Mouse (Mus musculus) heart, embryonic 12.5 days (tissue): ENCODE results near the gene Ercc5. TPM values are rescaled to one million over a fixed set of nuclear protein-coding genes. Genes with fewer than 3 reads are reported as not detected.
A peak's percentile ranks its signal among the peaks of the same experiment; 100 is the strongest.

ENCODE experiments used
- ATAC-seq: fragments of 200-750 bp; cut with Nextera tagmentation; 2 replicates; pipeline ENCODE4 v1.8.0; 2017; ENCODE audit warnings: moderate TSS enrichment, moderate library complexity; ENCODE audit not compliant: insufficient number of reproducible peaks, low FRiP score
- H3K27ac ChIP-seq: fragments of 300-500 bp; sonication (generic); 2 replicates; pipeline ENCODE4 v1.5.1; 2016; ENCODE audit warnings: mild to moderate bottlenecking, moderate library complexity; ENCODE audit not compliant: poor library complexity, severe bottlenecking
- H3K27me3 ChIP-seq: fragments of 300-500 bp; sonication (generic); replicated peaks from 2 replicates; pipeline ENCODE4 v1.6.1; 2016; ENCODE audit warnings: mild to moderate bottlenecking, moderate library complexity
- H3K36me3 ChIP-seq: fragments of 300-500 bp; sonication (generic); 2 replicates; pipeline ENCODE4 v1.6.1; 2016; ENCODE audit warnings: mild to moderate bottlenecking, moderate library complexity
- H3K4me1 ChIP-seq: fragments of 300-500 bp; sonication (generic); replicated peaks from 2 replicates; pipeline ENCODE4 v1.6.1; 2016; ENCODE audit warnings: mild to moderate bottlenecking
- H3K4me2 ChIP-seq: fragments of 300-500 bp; sonication (generic); 2 replicates; pipeline ENCODE4 v1.6.1; 2016; ENCODE audit warnings: mild to moderate bottlenecking, moderate library complexity
- H3K4me3 ChIP-seq: fragments of 300-500 bp; sonication (generic); 2 replicates; pipeline ENCODE4 v1.5.1; 2016; ENCODE audit warnings: mild to moderate bottlenecking
- H3K9ac ChIP-seq: fragments of 300-500 bp; sonication (generic); 2 replicates; pipeline ENCODE4 v1.6.1; 2016; ENCODE audit warnings: mild to moderate bottlenecking, moderate library complexity
- H3K9me3 ChIP-seq: fragments of 300-500 bp; sonication (generic); replicated peaks from 2 replicates; pipeline ENCODE4 v1.6.1; 2016; ENCODE audit warnings: mild to moderate bottlenecking, moderate library complexity
- WGBS: fragments of 180-500 bp; shearing (Covaris S2); methylation state at CpG from one replicate; pipeline ENCODE4 v1.1.7; 2016; 5-methylcytosine and 5-hydroxymethylcytosine counted together
- polyA plus RNA-seq: library from polyadenylated mRNA; unstranded; fragments of >200 nt; fragmentation: Nextera tagmentation; extraction: Ambion mirVana; gene quantifications from 2 replicates; pipeline ENCODE4 v1.2.1, GENCODE M21; 2016

Ercc5 gene
- polyA plus RNA-seq, 1 experiment from 2014 or later = 16.8 TPM

- no peak overlapping the region for H3K27ac ChIP-seq
- H3K4me2 ChIP-seq = no peak overlapping the region
- WGBS = 85% methylated on average over 8 of the region's 8 CpGs
- no peak overlapping the region for H3K9ac ChIP-seq
- no peaks in the 10 kb centered on the region for H3K4me1 ChIP-seq
- H3K4me3 ChIP-seq = no peak overlapping the region
- no peak for ATAC-seq
- peaks cover 76% of the 10 kb centered on the region for H3K36me3 ChIP-seq
- H3K9me3 ChIP-seq = peaks cover 6% of the 10 kb centered on the region
- H3K27me3 ChIP-seq = no peaks in the 10 kb centered on the region
Observed at GRCm38 (mm10) chr1:44173903-44174302, 26.4 kb downstream of the Ercc5 start.

DNA sequence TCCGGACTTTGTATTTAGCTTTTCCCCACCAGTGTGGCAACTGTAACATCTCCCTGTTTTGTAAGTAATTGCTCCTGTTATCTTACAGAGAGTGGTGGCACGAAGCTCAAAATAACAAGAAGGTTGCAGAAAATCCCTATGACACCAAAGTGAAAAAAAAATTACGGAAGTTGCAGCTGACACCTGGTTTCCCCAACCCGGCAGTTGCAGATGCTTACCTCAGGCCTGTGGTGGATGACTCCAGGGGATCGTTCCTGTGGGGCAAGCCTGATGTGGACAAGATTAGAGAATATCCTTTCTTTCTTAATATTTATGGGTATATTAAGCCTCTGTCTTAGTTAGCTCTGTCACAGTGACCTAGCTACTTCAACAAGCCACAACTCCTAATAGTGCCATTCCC lies 30.5 kb downstream of the Ercc5 start:
- H3K36me3 ChIP-seq = peaks cover 73% of the 10 kb centered on the region
- no peaks in the 10 kb centered on the region for H3K9me3 ChIP-seq
- WGBS = 87% methylated on average over 5 of the region's 5 CpGs
- H3K4me1 ChIP-seq = no peaks in the 10 kb centered on the region
- H3K27me3 ChIP-seq = no peaks in the 10 kb centered on the region
- H3K27ac ChIP-seq = no peak overlapping the region
- ATAC-seq = no peak
- no peak overlapping the region for H3K9ac ChIP-seq
- H3K4me2 ChIP-seq = no peak overlapping the region
- no peak overlapping the region for H3K4me3 ChIP-seq

DNA sequence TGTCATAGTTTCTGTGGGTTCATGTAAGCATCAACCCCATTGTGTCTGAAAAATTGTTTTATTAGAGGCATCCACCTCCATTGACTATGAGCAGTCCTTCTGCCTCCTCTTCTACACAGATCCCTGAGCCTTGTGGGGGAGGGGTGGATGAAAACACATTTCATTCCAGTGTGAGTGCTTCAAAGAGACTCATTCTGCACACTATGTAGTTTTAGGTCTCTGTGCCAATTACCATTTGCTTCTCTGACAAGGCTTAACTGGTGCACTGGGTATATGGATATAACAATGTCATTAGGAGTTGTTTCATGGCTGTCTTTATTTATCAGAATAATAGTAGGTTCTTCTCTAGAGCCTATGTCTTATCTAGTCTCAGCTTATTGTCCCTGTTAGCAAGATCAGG lies 38.9 kb downstream of the Ercc5 start:
- no peak overlapping the region for H3K4me2 ChIP-seq
- no peaks in the 10 kb centered on the region for H3K4me1 ChIP-seq
- H3K36me3 ChIP-seq = peaks cover 13% of the 10 kb centered on the region
- no peaks in the 10 kb centered on the region for H3K27me3 ChIP-seq
- H3K27ac ChIP-seq = no peak overlapping the region
- no peak overlapping the region for H3K4me3 ChIP-seq
- no peak overlapping the region for H3K9ac ChIP-seq
- no peaks in the 10 kb centered on the region for H3K9me3 ChIP-seq
- ATAC-seq = no peak

DNA sequence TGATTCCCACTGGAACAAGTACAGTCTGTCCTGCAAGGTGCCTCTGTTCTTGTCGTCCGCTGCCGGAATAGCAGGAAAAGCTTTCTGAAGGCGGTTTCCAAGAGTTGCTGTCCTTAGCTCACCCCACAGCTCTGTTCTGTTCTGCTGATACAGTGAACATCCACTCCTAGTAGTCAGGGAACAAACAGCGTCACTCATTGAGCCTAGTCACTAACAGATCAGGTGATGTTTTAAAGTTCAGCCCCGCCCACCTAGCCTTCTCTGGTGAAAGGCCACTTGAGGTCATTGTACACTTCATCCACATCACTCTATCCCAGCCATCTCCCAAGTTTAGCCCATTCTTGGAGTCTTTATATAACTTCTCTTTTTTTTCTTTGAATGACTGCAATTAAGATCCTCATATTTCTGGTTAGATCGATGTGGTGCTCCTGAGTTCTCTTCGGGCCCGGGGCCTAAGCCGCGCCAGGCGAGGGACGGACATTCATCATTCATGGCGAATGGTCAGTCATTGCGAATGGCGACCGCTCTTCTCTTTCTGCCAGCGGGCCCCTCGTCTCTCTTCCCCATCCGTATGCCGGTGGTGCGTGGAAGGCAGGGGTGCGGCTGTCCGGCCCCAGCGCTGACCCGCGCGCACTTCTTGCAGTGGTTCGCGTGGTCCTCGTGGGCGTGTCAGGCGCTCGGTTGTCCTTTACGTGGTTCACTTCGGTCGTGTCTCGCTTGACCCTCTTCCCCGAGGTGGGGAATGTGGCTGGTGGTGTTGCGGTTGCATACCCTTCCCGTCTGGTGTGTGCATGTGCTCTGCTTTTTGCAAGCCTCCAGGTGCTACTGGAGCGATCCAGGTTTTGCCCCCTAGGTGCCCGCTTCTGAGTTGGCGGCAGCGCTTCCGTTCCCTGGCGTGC lies 51.0 kb downstream of the Ercc5 start:
- ATAC-seq = 0 out of 2 replicates have a peak, but pooled peaks have one; percentile 33

GRCm38 (mm10) chr1:44202876-44203275 lies 55.3 kb downstream of the Ercc5 start:
- H3K4me3 ChIP-seq = no peak overlapping the region
- no peaks in the 10 kb centered on the region for H3K27me3 ChIP-seq
- no peaks in the 10 kb centered on the region for H3K9me3 ChIP-seq
- 88% methylated on average over 15 of the region's 15 CpGs for WGBS
- ATAC-seq = no peak
- no peak overlapping the region for H3K27ac ChIP-seq
- H3K9ac ChIP-seq = no peak overlapping the region
- H3K36me3 ChIP-seq = no peaks in the 10 kb centered on the region
- no peak overlapping the region for H3K4me2 ChIP-seq
- peaks cover 9% of the 10 kb centered on the region; the same call in 1 of the 2 replicates for H3K4me1 ChIP-seq

More for the DNA sequence above, 51.0 kb downstream of the Ercc5 start:
- WGBS = 12% methylated on average over 47 of the region's 47 CpGs
- Histone ChIP-seq H3K36me3 (no peaks in the 10 kb centered on the region), H3K27ac (no peak overlapping the region), H3K4me3 (peak overlapping the region; percentile 56), H3K9ac (peak overlapping the region; percentile 63), H3K9me3 (no peaks in the 10 kb centered on the region), H3K4me1 (peaks cover 9% of the 10 kb centered on the region; the same call in 1 of the 2 replicates), H3K27me3 (no peaks in the 10 kb centered on the region), H3K4me2 (peak overlapping the region; percentile 97)

DNA sequence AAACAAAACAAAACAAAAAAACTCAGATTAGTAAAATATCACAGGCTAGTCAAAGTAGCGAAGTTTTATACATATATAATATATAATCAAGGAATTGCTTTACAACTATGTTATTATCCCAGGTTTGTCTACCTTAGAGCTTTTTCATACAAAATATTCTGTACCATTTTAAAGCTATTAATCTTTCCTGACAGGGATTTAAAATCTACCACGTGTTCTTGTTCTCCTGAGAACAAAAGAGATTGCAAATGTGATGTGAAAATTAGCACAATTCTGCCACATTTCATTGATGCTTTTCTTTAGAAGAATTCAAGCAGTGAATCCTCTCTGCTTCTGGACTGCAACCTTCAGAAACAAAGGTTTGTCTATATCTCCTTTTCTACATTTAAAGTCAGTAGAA lies 66.9 kb downstream of the Ercc5 start:
- Histone ChIP-seq H3K9me3 (no peaks in the 10 kb centered on the region), H3K27me3 (no peaks in the 10 kb centered on the region), H3K9ac (no peak overlapping the region), H3K27ac (no peak overlapping the region), H3K4me1 (no peaks in the 10 kb centered on the region), H3K4me2 (no peak overlapping the region), H3K36me3 (no peaks in the 10 kb centered on the region), H3K4me3 (no peak overlapping the region)
- WGBS = 51% methylated on average over 2 of the region's 2 CpGs
- no peak for ATAC-seq

GRCm38 (mm10) chr1:44216352-44217116 lies 69.0 kb downstream of the Ercc5 start:
- Histone ChIP-seq H3K4me3 (no peak overlapping the region), H3K27me3 (no peaks in the 10 kb centered on the region), H3K36me3 (no peaks in the 10 kb centered on the region), H3K4me1 (no peaks in the 10 kb centered on the region), H3K4me2 (no peak overlapping the region), H3K27ac (no peak overlapping the region), H3K9me3 (no peaks in the 10 kb centered on the region), H3K9ac (no peak overlapping the region)
- no peak for ATAC-seq
- 60% methylated on average over 2 of the region's 2 CpGs for WGBS

DNA sequence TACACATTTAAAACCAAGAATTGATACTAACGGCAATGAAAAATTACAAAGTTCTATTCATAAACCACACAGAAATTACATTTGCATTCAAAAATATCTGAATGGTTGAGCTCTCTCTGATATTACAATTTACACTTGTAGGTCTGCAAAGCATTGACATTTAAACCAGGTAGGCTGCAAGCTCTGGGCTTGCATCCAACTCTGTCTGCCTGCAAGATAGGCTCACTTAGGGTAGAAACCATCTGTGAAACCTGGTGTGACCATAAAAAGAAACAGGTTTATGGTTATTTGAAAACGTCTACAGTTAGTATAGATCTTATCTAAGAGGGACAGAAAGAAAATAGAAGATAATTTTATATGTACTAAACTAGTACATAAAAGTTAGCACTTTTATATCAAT lies 69.6 kb downstream of the Ercc5 start:
- 54% methylated on average over 2 of the region's 2 CpGs for WGBS
- Histone ChIP-seq H3K9me3 (no peaks in the 10 kb centered on the region), H3K9ac (no peak overlapping the region), H3K27me3 (no peaks in the 10 kb centered on the region), H3K4me3 (no peak overlapping the region), H3K27ac (no peak overlapping the region), H3K36me3 (no peaks in the 10 kb centered on the region), H3K4me2 (no peak overlapping the region), H3K4me1 (no peaks in the 10 kb centered on the region)
- no peak for ATAC-seq

- Histone ChIP-seq H3K36me3 (no peaks in the 10 kb centered on the region), H3K27me3 (no peaks in the 10 kb centered on the region), H3K9me3 (no peaks in the 10 kb centered on the region), H3K4me3 (no peak within 1 kb of the TSS), H3K27ac (no peak within 1 kb of the TSS), H3K9ac (no peak within 1 kb of the TSS), H3K4me1 (no peaks in the 10 kb centered on the region), H3K4me2 (no peak within 1 kb of the TSS)
- WGBS = 44% methylated on average over 1 of the region's 1 CpGs
- no peak for ATAC-seq
Observed at GRCm38 (mm10) chr1:44218876-44219275, 71.3 kb downstream of the Ercc5 start, which contains the start of gene Mettl21e. Mettl21e (minus strand) TSS chr1:44218961.

- no peaks in the 10 kb centered on the region for H3K27me3 ChIP-seq
- no peaks in the 10 kb centered on the region for H3K36me3 ChIP-seq
- no peak overlapping the region for H3K9ac ChIP-seq
- no peak overlapping the region for H3K4me3 ChIP-seq
- WGBS = 58% methylated on average over 2 of the region's 2 CpGs
- H3K9me3 ChIP-seq = no peaks in the 10 kb centered on the region
- no peaks in the 10 kb centered on the region for H3K4me1 ChIP-seq
- ATAC-seq = no peak
- H3K27ac ChIP-seq = no peak overlapping the region
- H3K4me2 ChIP-seq = no peak overlapping the region
Observed at GRCm38 (mm10) chr1:44229044-44229443, 81.5 kb downstream of the Ercc5 start.
